Mouse (Mus musculus) stomach, embryonic 15.5 days (tissue): Measurements from ENCODE around the gene Rfx7. TPM values are rescaled to one million over a fixed set of nuclear protein-coding genes. Genes with fewer than 3 reads are reported as not detected.

ENCODE experiments used
- ATAC-seq: fragments of 200-750 bp; cut with Nextera tagmentation; 2 replicates; pipeline ENCODE4 v1.8.0; 2017; ENCODE audit warnings: low read depth, moderate number of reproducible peaks, moderate TSS enrichment; ENCODE audit not compliant: insufficient read depth, low FRiP score
- H3K27ac ChIP-seq: fragments of 300-500 bp; sonication (generic); 2 replicates; pipeline ENCODE4 v1.5.1; 2015; ENCODE audit warnings: mild to moderate bottlenecking, inconsistent platforms
- H3K27me3 ChIP-seq: fragments of 300-500 bp; sonication (generic); replicated peaks from 2 replicates; pipeline ENCODE4 v1.6.1; 2015; ENCODE audit warnings: inconsistent platforms
- H3K36me3 ChIP-seq: fragments of 300-500 bp; sonication (generic); 2 replicates; pipeline ENCODE4 v1.6.1; 2015; ENCODE audit warnings: inconsistent platforms
- H3K4me1 ChIP-seq: fragments of 300-500 bp; sonication (generic); 2 replicates; pipeline ENCODE4 v1.6.1; 2015; ENCODE audit warnings: inconsistent platforms
- H3K4me2 ChIP-seq: fragments of 300-500 bp; sonication (generic); 2 replicates; pipeline ENCODE4 v1.6.1; 2015; ENCODE audit warnings: mild to moderate bottlenecking, inconsistent platforms
- H3K4me3 ChIP-seq: fragments of 300-500 bp; sonication (generic); replicated peaks from 2 replicates; pipeline ENCODE4 v1.5.1; 2015; ENCODE audit warnings: inconsistent platforms
- H3K9ac ChIP-seq: fragments of 300-500 bp; sonication (generic); 2 replicates; pipeline ENCODE4 v1.6.1; 2015; ENCODE audit warnings: inconsistent platforms
- H3K9me3 ChIP-seq: fragments of 300-500 bp; sonication (generic); 2 replicates; pipeline ENCODE4 v1.6.1; 2016; ENCODE audit warnings: inconsistent platforms
- WGBS: fragments of 180-500 bp; shearing (Covaris S2); methylation state at CpG from one replicate; pipeline ENCODE4 v1.1.7; 2015; 5-methylcytosine and 5-hydroxymethylcytosine counted together
- polyA plus RNA-seq: library from polyadenylated mRNA; unstranded; fragments of >200 nt; fragmentation: Nextera tagmentation; extraction: Ambion mirVana; gene quantifications from 2 replicates; pipeline ENCODE4 v1.2.1, GENCODE M21; 2015

Rfx7 gene
- polyA plus RNA-seq, result 10.3 and 10.6 TPM in 2 replicates

DNA sequence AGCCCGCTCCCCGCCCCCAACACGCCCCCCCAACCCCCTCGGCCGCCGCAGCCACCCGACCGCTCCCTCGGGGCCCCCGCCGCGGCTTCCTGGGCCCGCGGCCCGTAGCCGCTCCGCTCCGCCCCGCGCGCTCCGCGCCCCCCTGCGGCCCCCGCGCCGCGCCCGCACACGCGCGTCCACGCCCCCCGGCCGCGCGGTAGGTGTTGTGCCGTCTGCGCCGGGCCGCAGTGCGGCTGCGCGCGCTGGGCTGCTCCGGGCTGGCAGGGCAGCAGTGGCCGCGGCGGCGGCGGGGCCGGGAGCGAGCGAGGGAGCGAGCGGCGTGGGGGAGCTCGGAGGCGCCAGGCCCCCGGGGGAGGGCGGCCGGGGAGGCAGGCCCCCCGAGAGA, at the start of gene Rfx7:
Rfx7 (plus strand) TSS at position 245 of the 385 bp plus-strand sequence.
- Histone ChIP-seq H3K4me1 (peaks cover 14% of the 10 kb centered on the region), H3K27me3 (no peaks in the 10 kb centered on the region), H3K9me3 (no peaks in the 10 kb centered on the region), H3K36me3 (no peaks in the 10 kb centered on the region), H3K4me3 (peak within 1 kb of the TSS; percentile 94), H3K27ac (peak within 1 kb of the TSS; percentile 99), H3K9ac (peak within 1 kb of the TSS; percentile 98), H3K4me2 (peak within 1 kb of the TSS; percentile 73)
- ATAC-seq, result peak; percentile 90
- 1% methylated on average over 42 of the region's 63 CpGs for WGBS

DNA sequence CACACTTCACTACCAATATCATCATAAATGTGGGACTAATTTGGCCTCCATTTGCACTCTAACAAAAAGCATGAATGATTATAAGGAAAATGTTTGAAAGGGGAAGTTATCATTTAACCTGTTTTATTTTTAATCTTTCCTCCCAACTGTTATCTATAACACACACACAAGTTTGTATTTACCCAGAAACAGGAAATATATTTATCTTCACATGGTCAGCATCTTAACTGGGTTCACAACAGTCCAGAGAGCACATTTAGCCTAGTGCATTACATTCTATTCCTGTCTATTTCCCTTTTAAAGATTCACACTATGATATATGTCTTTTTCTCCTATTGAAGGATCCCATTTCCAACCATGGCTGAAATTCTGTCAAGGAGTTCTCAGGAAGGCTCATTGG, 43.5 kb upstream of the Rfx7 start:
- H3K9me3 ChIP-seq, result no peaks in the 10 kb centered on the region
- H3K36me3 ChIP-seq, result 0 out of 2 replicates have a peak, but pooled peaks cover 3% of the 10 kb centered on the region
- H3K9ac ChIP-seq, result no peak overlapping the region
- no peak overlapping the region for H3K4me3 ChIP-seq
- H3K27ac ChIP-seq, result no peak overlapping the region
- no peaks in the 10 kb centered on the region for H3K4me1 ChIP-seq
- no peaks in the 10 kb centered on the region for H3K27me3 ChIP-seq
- ATAC-seq, result no peak
- H3K4me2 ChIP-seq, result no peak overlapping the region

DNA sequence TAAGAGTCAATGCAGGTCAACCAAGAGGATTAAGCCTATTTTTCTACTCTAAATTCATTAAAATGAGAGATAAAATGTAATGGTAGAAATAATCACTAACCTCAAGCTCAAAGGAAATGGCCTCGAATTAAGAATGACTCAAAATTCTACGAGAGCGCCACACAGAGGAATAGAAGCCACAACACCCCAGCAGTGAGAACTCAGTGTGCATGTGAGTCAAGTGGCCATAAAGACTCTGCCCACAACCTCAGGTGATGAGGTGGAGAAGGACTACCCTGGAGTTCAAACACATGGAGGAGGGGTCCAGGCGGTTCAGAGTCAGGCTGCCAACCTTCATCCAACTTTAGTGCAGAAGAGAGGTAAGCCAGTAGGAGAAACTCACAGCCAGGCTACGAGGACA, 42.9 kb upstream of the Rfx7 start:
- no peak overlapping the region for H3K9ac ChIP-seq
- no peak overlapping the region for H3K4me3 ChIP-seq
- 0 out of 2 replicates have a peak, but pooled peaks cover 3% of the 10 kb centered on the region for H3K36me3 ChIP-seq
- H3K4me1 ChIP-seq, result no peaks in the 10 kb centered on the region
- H3K9me3 ChIP-seq, result no peaks in the 10 kb centered on the region
- 85% methylated on average over 5 of the region's 5 CpGs for WGBS
- H3K27ac ChIP-seq, result no peak overlapping the region
- H3K27me3 ChIP-seq, result no peaks in the 10 kb centered on the region
- no peak overlapping the region for H3K4me2 ChIP-seq
- ATAC-seq, result no peak

DNA sequence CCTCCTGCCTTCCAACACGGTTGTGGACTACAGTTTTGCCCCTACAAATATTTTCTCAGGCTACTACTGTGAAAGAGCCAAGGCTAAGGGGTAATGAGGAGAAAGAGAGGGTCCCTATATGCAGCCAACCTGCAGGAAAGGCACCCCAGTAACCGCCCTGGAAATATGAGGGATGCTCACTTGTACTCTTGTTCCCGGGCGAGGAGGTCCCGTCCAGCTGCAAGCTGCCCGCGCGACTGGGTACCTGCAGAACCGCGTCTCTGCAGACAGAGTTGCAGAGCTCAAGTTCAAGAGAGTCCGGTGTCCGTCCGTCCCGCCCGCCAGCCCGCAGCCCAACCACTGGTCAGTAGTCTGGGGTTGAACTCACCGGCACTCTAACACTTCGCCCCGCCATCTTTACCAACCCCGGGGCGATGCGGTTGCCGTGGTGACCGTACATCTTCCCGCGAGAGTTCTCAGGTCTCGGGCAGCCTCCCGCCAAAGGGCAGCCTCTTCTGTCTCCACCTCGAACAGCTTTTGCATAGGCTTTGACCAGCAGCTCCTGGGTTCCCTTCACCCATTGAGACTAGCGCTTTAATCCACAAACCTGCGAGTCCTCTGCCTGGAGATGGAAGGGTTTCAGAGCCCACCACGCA, 40.4 kb upstream of the Rfx7 start:
- Histone ChIP-seq H3K27ac (peak overlapping the region; percentile 55), H3K27me3 (no peaks in the 10 kb centered on the region), H3K9ac (peak overlapping the region; percentile 44; the same call in 1 of the 2 replicates), H3K4me2 (peak overlapping the region; percentile 86), H3K4me1 (no peaks in the 10 kb centered on the region), H3K4me3 (peak overlapping the region; percentile 71), H3K9me3 (no peaks in the 10 kb centered on the region), H3K36me3 (0 out of 2 replicates have a peak, but pooled peaks cover 1% of the 10 kb centered on the region)
- under 1% methylated on average over 32 of the region's 32 CpGs for WGBS
- ATAC-seq, result peak; percentile 98

DNA sequence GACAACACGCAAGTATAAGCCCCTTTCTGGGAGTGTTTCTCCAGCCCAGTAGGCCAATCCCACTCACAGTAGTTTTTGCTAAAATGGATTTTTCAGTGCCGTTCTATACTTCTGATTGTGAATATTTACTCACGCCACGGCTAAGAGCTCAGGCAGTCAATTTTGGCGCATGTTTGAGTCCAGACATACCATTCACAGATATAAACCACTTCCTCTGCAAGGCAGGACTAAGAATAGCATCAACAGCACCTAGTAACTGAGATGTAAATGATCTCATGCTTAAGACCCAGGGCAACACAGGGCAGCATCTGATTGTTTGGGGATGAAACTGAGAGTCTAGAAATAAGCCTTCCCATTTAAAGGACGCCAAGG, 39.9 kb upstream of the Rfx7 start, which contains the start of gene Tex9:
Tex9 (minus strand) TSS at position 19 of the 372 bp plus-strand sequence.
- H3K27me3 ChIP-seq, result no peaks in the 10 kb centered on the region
- WGBS, result 8% methylated on average over 6 of the region's 6 CpGs
- H3K27ac ChIP-seq, result peak within 1 kb of the TSS; percentile 55

DNA sequence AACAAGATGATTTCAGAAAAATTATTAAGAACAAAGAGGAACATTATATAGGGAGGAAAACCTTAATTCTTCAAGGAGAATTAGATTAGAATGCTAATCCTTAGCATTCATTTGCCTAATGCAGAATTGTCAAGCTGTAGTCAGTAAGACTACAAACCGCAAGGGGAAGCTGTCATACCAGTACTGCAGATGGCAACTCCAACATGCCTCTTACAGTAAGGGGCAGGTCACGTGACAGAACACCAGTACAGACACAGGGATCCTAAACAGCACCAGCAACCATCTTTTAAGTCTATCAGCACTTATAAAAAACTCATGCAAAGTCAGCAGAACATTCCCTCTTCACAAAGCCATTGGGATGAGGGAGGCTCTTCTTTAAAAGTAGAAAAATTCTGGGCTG, 38.6 kb upstream of the Rfx7 start:
- Histone ChIP-seq H3K27me3 (no peaks in the 10 kb centered on the region), H3K9me3 (no peaks in the 10 kb centered on the region), H3K4me1 (no peaks in the 10 kb centered on the region), H3K4me2 (no peak overlapping the region), H3K36me3 (no peaks in the 10 kb centered on the region), H3K9ac (no peak overlapping the region), H3K4me3 (no peak overlapping the region), H3K27ac (no peak overlapping the region)
- 84% methylated on average over 2 of the region's 2 CpGs for WGBS
- ATAC-seq, result no peak

More for the DNA sequence above, 39.9 kb upstream of the Rfx7 start, which contains the start of gene Tex9:
- Histone ChIP-seq H3K4me1 (no peaks in the 10 kb centered on the region), H3K9me3 (no peaks in the 10 kb centered on the region), H3K9ac (peak within 1 kb of the TSS; percentile 44; the same call in 1 of the 2 replicates), H3K4me2 (peak within 1 kb of the TSS; percentile 86), H3K36me3 (no peaks in the 10 kb centered on the region), H3K4me3 (peak within 1 kb of the TSS; percentile 71)
- peak; percentile 33; the same call in 1 of the 2 replicates for ATAC-seq

DNA sequence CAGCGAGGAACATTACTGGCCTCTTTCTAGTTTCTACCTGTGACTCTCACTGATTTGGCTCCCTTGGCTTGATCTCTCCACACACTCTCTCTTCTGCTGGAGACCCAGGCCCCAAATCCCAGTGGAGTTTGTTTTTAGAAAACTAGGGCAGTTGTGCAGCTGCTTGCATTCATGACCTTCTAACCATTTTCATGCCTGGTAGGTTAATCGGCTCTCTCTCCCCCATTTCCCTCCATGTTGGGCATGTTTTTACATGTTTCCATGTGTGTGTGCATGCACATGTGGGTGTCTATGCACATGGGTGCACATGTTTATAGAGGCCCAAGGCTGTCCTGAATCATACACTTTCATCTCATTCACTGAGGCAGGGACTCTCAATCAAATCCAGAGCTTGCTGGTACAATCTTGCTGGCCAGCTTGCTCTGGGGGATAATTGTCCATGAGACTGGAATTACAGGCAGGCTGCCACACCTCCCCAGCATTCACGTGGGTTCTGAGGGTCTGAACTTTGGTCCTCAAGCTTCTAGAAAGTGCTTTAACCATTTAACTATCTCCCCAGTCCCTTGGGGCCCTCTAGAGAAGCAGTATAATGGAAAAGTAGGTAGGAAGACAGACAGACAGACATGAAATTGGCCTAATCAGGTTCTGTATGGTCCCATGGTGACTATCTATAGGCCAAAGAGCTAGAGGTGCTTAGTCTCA, 37.9 kb upstream of the Rfx7 start:
- Histone ChIP-seq H3K4me1 (no peaks in the 10 kb centered on the region), H3K4me2 (no peak overlapping the region), H3K4me3 (no peak overlapping the region), H3K27me3 (no peaks in the 10 kb centered on the region), H3K9ac (no peak overlapping the region), H3K36me3 (no peaks in the 10 kb centered on the region), H3K27ac (no peak overlapping the region), H3K9me3 (no peaks in the 10 kb centered on the region)
- WGBS, result 79% methylated on average over 3 of the region's 3 CpGs
- no peak for ATAC-seq

DNA sequence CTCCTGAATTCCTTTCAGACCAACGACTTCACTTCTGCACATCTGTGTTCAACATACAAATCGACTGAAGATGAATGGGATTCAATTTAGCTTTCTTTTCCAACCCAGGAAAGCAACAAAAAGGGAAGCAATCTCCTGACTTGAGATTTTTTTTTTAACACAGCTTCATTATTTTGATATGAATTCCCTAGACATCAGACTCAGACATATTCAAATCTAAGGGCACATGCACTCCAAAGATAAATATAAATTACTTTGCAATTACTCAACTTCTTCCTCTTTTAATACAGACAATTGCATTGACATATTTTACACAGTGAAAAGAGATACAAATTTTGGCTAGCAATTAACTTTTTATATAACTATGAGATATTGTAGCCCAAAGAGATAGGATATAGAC, 35.3 kb upstream of the Rfx7 start:
- Histone ChIP-seq H3K4me1 (no peaks in the 10 kb centered on the region), H3K36me3 (no peaks in the 10 kb centered on the region)

DNA sequence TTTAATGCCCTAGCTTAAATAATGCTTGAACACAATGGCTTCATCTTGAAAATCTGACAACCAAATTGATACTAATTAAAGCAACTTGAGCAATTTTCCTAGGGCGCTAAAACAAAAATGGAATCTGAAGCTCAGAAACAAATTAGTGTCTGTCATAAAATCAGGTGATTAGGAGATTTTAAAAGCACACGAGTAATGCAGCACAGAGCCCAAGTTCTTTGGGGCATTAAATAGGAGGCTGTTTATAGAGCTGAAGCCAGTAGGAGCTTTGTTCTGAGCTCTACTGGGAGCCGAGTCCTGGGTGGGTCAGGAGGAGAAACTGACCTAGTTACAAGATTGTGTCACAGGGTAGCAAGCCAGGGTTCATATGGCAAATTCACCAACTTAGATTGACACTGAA, 34.9 kb upstream of the Rfx7 start:
- no peak overlapping the region for H3K9ac ChIP-seq
- 78% methylated on average over 3 of the region's 3 CpGs for WGBS
- no peaks in the 10 kb centered on the region for H3K36me3 ChIP-seq
- no peak for ATAC-seq
- H3K4me1 ChIP-seq, result no peaks in the 10 kb centered on the region
- H3K4me3 ChIP-seq, result no peak overlapping the region
- H3K9me3 ChIP-seq, result no peaks in the 10 kb centered on the region
- H3K27ac ChIP-seq, result no peak overlapping the region
- H3K27me3 ChIP-seq, result no peaks in the 10 kb centered on the region
- no peak overlapping the region for H3K4me2 ChIP-seq

More for the DNA sequence above, 35.3 kb upstream of the Rfx7 start:
- Histone ChIP-seq H3K4me2 (no peak overlapping the region), H3K9ac (no peak overlapping the region), H3K9me3 (no peaks in the 10 kb centered on the region), H3K27me3 (no peaks in the 10 kb centered on the region), H3K27ac (no peak overlapping the region), H3K4me3 (no peak overlapping the region)
- ATAC-seq, result no peak
- WGBS, result 58% methylated on average over 2 of the region's 2 CpGs

DNA sequence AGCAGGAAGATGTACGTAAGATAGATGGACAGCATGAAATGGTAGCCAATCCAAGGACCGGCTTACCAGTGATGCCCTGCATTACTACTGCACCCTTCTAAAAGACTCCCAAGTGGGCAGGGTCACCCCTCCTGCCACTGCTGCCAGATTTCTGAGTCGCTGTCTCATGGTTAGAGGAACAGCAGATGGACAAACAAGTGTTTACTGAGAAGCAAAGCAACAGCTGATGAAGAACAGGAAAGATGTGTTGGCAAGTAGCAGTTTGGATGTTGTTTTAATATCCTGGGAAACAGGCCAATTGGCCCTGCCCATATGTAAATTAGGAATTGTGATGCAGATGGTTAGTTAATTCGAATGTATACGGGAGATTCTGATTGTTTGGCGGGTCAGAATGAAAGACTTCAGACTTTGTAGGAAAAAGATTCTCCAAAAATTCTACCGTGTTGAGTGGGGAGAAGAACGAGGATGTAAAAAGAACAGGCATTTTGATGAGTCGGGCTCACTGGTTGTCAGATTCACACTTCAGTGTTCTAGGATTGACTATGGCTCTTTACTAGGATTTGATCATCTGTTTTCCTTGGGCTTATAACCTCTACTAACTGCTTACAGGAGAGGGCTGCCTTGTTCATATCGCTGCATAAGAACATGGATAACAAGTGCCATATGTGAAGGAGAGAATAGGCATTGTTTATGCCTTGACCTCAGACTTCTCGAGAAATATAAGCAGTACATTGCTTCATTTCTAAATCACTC, 19.6 kb upstream of the Rfx7 start:
- H3K27ac ChIP-seq, result no peak overlapping the region
- H3K9ac ChIP-seq, result no peak overlapping the region
- H3K36me3 ChIP-seq, result no peaks in the 10 kb centered on the region
- no peak for ATAC-seq
- WGBS, result 57% methylated on average over 11 of the region's 11 CpGs
- no peak overlapping the region for H3K4me2 ChIP-seq
- no peak overlapping the region for H3K4me3 ChIP-seq
- no peaks in the 10 kb centered on the region for H3K27me3 ChIP-seq
- no peaks in the 10 kb centered on the region for H3K9me3 ChIP-seq
- no peaks in the 10 kb centered on the region for H3K4me1 ChIP-seq

DNA sequence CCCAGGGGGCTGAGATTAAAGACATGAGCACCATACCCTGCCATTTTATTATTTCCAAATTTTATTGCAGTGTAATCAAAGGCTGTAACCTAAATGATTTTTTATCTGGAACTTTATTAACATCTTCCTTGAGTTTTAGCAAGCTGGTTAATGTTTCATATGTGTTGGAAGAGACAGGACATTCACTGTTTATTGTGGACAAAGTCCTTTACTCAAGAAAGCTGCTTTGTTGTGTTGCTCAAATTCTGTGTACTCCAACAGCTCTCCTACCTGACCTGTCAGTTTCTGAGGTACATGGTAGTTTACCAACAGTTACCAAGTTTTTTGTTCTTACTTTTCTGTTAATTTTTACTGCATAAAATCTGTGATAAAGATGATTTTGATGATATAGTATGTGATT, 16.7 kb upstream of the Rfx7 start:
- H3K36me3 ChIP-seq, result no peaks in the 10 kb centered on the region
- ATAC-seq, result no peak
- no peak overlapping the region for H3K9ac ChIP-seq
- H3K27me3 ChIP-seq, result no peaks in the 10 kb centered on the region
- H3K27ac ChIP-seq, result no peak overlapping the region
- no peaks in the 10 kb centered on the region for H3K9me3 ChIP-seq
- H3K4me1 ChIP-seq, result no peaks in the 10 kb centered on the region
- no peak overlapping the region for H3K4me3 ChIP-seq
- H3K4me2 ChIP-seq, result no peak overlapping the region

DNA sequence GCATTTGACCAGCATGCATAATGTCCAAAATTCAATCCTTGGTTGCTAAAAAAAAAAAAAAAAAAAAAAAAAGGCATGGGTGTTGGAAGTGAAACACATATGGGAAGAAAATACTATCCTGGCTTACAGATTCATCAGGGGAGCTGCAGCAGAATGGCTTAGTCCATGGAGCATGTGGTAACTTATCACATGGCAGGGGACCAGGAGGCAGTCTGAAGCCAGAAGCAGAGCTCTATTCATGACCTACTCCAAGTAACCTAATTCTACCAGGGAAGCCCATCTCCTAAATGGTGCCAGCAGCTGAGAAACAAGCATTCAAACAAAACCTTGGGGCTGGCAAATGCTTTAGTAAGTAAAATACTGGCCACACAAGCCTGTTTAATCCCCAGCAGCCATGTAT, 12.8 kb upstream of the Rfx7 start:
- no peak for ATAC-seq
- Histone ChIP-seq H3K4me1 (no peaks in the 10 kb centered on the region), H3K4me2 (no peak overlapping the region), H3K27me3 (no peaks in the 10 kb centered on the region), H3K9ac (no peak overlapping the region), H3K36me3 (no peaks in the 10 kb centered on the region), H3K4me3 (no peak overlapping the region), H3K27ac (no peak overlapping the region), H3K9me3 (no peaks in the 10 kb centered on the region)
